Mouse (Mus musculus) heart, adult 2 months (tissue): ENCODE results near the gene Nts. TPM values are rescaled to one million over a fixed set of nuclear protein-coding genes. Genes with fewer than 3 reads are reported as not detected.
"Not testable (repeated sequence)": the region's sequence is repeated elsewhere in the genome, so short reads cannot be mapped to it uniquely, and the experiment has no call there.

Experiments used
- DNase-seq, 2 experiments: peaks; one replicate each; pipeline ENCODE4 v3.0.0; 2021
- H3K27ac ChIP-seq: fragments of 200-600 bp; 2 replicates; pipeline ENCODE4 v1.8.1; 2022
- H3K27me3 ChIP-seq: fragments of 200-500 bp; 2 replicates; pipeline ENCODE4 v1.6.1; 2012; ENCODE audit warnings: mild to moderate bottlenecking, low read length, inconsistent platforms, mixed read lengths; ENCODE audit not compliant: control insufficient read depth, insufficient read depth
- H3K36me3 ChIP-seq: fragments of 200-500 bp; 2 replicates; pipeline ENCODE4 v1.6.1; 2012; ENCODE audit warnings: low read length, inconsistent platforms; ENCODE audit not compliant: control insufficient read depth, insufficient read depth
- H3K4me1 ChIP-seq: fragments of 200-500 bp; 2 replicates; pipeline ENCODE4 v1.6.1; 2011; ENCODE audit warnings: low read length; ENCODE audit not compliant: control insufficient read depth, insufficient read depth
- H3K4me3 ChIP-seq: fragments of 200-600 bp; 2 replicates; pipeline ENCODE4 v1.8.1; 2022
- H3K79me2 ChIP-seq: fragments of 200-500 bp; replicated peaks from 2 replicates; pipeline ENCODE4 v1.6.1; 2012; ENCODE audit warnings: mild to moderate bottlenecking, inconsistent platforms, low read length, moderate library complexity, mixed read lengths; ENCODE audit not compliant: control insufficient read depth, insufficient read depth
- H3K9ac ChIP-seq: fragments of 200-500 bp; 2 replicates; pipeline ENCODE4 v1.6.1; 2012; ENCODE audit warnings: low read depth, mild to moderate bottlenecking, control low read depth, inconsistent platforms, low read length, mixed read lengths
- CTCF ChIP-seq: fragments of 200-600 bp; IDR thresholded peaks from 2 replicates; pipeline ENCODE4 v1.8.1; 2022; ENCODE audit warnings: antibody characterized with exemption, mild to moderate bottlenecking, moderate library complexity
- EP300 ChIP-seq: fragments of 200-500 bp; IDR thresholded peaks from 2 replicates; pipeline ENCODE4 v1.6.1; 2011; ENCODE audit warnings: low read depth, low read length, control low read depth; ENCODE audit not compliant: insufficient read depth
- POLR2A ChIP-seq: fragments of 200-500 bp; IDR thresholded peaks from 2 replicates; pipeline ENCODE4 v1.6.1; 2011; ENCODE audit warnings: mild to moderate bottlenecking, low read depth, low read length, control low read depth; ENCODE audit not compliant: insufficient read depth
- WGBS: fragments of 180-500 bp; shearing (Covaris S2); methylation state at CpG from one replicate; pipeline ENCODE4 v1.1.7; 2018; 5-methylcytosine and 5-hydroxymethylcytosine counted together
- intact Hi-C: fragments of 180-260 bp; cut with DNase I; formaldehyde crosslinking; loops from one replicate; pipeline ENCODE4 v1.15.1; 2025
- polyA plus RNA-seq: library from polyadenylated mRNA; depleted of rRNA; stranded (reverse); fragments of >200 nt; gene quantifications from 2 replicates; pipeline ENCODE4 v1.2.3, GENCODE M21; 2012
- total RNA-seq, 2 experiments: library from RNA; stranded (reverse); gene quantifications; 2 replicates each; pipeline ENCODE4 v1.2.3; 2021

The Nts gene
- total and polyA plus RNA-seq, 3 experiments, result 0.41 to 1.0 (median 0.66) TPM

DNA sequence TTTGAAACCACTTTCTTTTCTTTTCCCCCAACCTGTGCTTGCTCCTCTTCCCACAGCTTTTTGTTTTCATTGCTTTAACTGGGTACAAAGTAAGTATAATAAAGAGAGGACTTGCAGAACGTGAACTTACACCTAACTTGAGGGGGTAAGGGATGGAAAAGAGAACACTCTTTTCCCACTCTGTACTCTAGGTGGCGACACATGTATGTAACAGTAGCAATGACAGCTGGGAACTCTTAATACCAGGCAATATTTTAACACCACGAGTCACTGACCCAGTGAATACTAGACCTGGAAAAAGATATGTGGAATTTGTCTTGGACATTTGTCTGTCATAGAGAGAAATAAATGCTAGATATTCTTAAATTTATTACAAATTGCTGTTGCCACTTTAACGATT, 8.5 kb upstream of the Nts start:
- no peak for DNase-seq
- WGBS, result 20% methylated on average over 4 of the region's 4 CpGs

DNA sequence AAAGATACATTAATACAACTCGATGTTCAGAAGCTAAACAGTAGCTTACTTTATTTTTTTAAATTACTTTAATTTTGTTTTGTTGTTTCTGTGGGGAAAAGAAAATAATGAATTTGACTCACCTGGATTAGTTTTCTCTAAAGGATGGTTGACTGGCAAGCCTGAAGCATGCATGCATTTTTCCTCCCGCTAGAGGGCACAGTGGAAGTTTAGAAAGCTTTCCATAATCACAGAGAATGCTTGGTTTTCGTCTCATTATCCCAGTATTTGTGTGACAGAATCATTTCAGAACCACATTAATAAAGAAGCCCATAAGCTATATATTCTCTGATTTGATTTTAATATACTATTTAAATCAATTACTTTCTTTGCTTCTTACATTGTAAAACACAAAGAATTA, 1.5 kb upstream of the Nts start:
- no peak overlapping the region for H3K9ac ChIP-seq
- H3K4me3 ChIP-seq, result no peak overlapping the region
- H3K27ac ChIP-seq, result no peak overlapping the region
- H3K27me3 ChIP-seq, result no peaks in the 10 kb centered on the region
- TF ChIP-seq POLR2A, result no peak
- TF ChIP-seq CTCF, result peak; percentile 85
- intact Hi-C loops, result loop anchor here (2.0 kb wide), 1 partner anchor 331 kb away; no protein-coding TSS in a partner anchor
- no peaks in the 10 kb centered on the region for H3K79me2 ChIP-seq
- DNase-seq, result peak in 1 of 2 experiments; percentile 43
- H3K36me3 ChIP-seq, result no peaks in the 10 kb centered on the region
- H3K4me1 ChIP-seq, result no peaks in the 10 kb centered on the region
- 11% methylated on average over 3 of the region's 3 CpGs for WGBS

More for the DNA sequence above, 8.5 kb upstream of the Nts start:
- intact Hi-C loops, result loop anchor here (1.0 kb wide), 1 partner anchor 237 kb away; no protein-coding TSS in a partner anchor
- Histone ChIP-seq H3K27me3 (no peaks in the 10 kb centered on the region), H3K27ac (no peak overlapping the region), H3K79me2 (no peaks in the 10 kb centered on the region), H3K4me1 (no peaks in the 10 kb centered on the region), H3K36me3 (no peaks in the 10 kb centered on the region), H3K4me3 (no peak overlapping the region), H3K9ac (no peak overlapping the region)
- TF ChIP-seq POLR2A (no peak), EP300 (no peak), CTCF (peak; percentile 89)

DNA sequence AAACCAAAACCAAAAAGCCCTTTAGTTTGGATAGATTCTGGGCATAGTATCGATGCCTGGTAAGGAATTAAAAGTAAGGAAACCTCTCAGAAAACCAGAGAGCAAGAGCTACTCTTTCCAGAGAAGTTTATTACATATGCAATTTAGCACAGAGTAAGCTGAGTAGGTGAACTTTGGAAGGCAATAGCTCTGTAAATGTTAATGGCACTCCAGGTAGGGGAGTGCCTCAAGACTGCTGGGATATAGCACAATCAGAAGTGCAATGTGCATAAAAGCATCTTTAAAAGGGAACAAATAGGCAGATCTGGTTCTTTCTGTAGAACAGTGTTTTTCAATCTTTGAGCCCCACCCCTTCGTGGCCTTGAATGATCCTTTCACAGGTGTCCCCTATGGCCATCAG, 20.9 kb downstream of the Nts start:
- no peaks in the 10 kb centered on the region for H3K79me2 ChIP-seq
- no peaks in the 10 kb centered on the region for H3K36me3 ChIP-seq
- no peaks in the 10 kb centered on the region for H3K4me1 ChIP-seq
- 69% methylated on average over 2 of the region's 2 CpGs for WGBS
- intact Hi-C loops, result no loop called here
- H3K4me3 ChIP-seq, result no peak overlapping the region
- no peak overlapping the region for H3K9ac ChIP-seq
- H3K27ac ChIP-seq, result no peak overlapping the region
- no peak for DNase-seq
- TF ChIP-seq EP300 (no peak), CTCF (no peak), POLR2A (no peak)
- no peaks in the 10 kb centered on the region for H3K27me3 ChIP-seq

DNA sequence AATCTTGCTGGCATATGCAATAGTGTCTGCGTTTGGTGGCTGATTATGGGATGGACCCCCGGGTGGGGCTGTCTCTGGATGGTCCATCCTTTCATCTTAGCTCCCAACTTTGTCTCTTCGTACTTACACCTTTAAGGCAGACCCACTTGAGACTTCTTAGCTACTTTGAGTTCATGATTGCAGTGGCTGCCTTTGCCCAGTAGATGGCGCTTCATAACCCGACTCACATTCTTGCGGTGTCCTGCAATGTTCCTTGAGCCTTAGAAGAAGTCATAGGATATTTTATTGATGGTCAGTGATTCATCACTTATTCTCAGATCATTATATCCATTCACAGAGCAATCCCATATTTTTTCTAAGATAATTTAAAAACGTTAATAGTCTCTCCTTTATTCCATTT, 38.5 kb downstream of the Nts start:
- no peak overlapping the region for H3K9ac ChIP-seq
- TF ChIP-seq POLR2A (no peak), EP300 (no peak), CTCF (peak; percentile 91)
- H3K4me1 ChIP-seq, result no peaks in the 10 kb centered on the region
- H3K4me3 ChIP-seq, result no peak overlapping the region
- no peaks in the 10 kb centered on the region for H3K36me3 ChIP-seq
- H3K79me2 ChIP-seq, result no peaks in the 10 kb centered on the region
- no peaks in the 10 kb centered on the region for H3K27me3 ChIP-seq
- 6% methylated on average over 7 of the region's 7 CpGs for WGBS
- intact Hi-C loops, result loop anchor here (2.0 to 5.0 kb wide), 2 partner anchors 386 to 425 kb away; no protein-coding TSS in a partner anchor
- DNase-seq, result no peak
- no peak overlapping the region for H3K27ac ChIP-seq

DNA sequence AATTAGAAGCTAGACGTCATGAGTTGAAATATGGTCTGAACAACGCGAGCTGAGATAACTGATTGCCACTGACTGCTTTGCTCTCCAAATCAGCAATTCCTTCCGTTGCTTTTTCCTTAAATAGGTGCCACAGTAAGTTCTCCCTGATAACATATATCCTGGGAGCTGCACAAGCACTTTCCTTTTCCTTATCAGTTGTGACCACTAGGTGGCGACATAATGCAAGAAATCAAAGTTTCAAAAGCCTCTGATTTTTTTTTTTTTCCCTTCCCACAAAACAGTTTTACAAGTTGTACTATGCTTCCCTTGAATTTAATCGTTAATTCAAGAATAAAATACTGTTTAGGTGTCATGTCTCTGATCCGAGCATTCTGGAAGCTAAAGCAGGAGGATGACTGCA, 40.8 kb downstream of the Nts start:
- no peaks in the 10 kb centered on the region for H3K4me1 ChIP-seq
- WGBS, result 3% methylated on average over 7 of the region's 7 CpGs
- DNase-seq, result no peak
- intact Hi-C loops, result loop anchor here (1.0 to 10.0 kb wide), 2 partner anchors 374 to 745 kb away; no protein-coding TSS in a partner anchor
- H3K36me3 ChIP-seq, result no peaks in the 10 kb centered on the region
- H3K27me3 ChIP-seq, result no peaks in the 10 kb centered on the region
- H3K27ac ChIP-seq, result no peak overlapping the region
- TF ChIP-seq CTCF (peak; percentile 91), EP300 (no peak)
- H3K4me3 ChIP-seq, result no peak overlapping the region
- H3K79me2 ChIP-seq, result no peaks in the 10 kb centered on the region
- H3K9ac ChIP-seq, result no peak overlapping the region

DNA sequence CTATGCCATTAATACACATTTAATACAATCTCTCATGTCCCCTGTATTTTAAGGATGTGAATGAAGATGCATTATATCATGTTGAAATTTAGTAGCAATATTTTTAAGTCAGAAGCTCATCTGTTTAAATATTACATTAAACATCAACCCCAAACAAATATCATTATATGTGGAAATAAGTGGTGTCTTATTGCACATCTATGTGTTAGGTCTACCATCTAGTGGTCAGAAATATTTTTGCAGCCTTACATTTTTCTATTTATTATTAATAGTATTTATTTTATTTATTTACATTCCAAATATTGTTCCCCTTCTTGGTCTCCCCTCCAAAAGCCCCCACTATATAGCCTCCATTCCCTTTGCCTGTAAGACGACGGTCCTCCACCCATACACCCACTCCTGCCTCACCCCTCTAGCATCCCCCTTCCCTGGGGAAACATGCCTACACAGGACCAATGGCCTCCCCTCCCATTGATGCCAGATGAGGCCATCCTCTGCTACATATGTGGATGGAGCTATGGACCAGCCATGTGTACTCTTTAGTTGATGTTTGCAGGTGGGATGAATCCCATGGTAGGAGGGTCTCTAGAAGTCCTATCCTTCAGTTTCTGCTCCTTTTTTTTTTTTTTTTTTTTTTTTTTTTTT, 45.3 kb downstream of the Nts start:
- TF ChIP-seq CTCF, result peak; percentile 62
- TF ChIP-seq POLR2A, result no peak
- TF ChIP-seq EP300, result no peak
- no peak for DNase-seq
- no peaks in the 10 kb centered on the region for H3K4me1 ChIP-seq
- H3K27ac ChIP-seq, result no peak overlapping the region
- WGBS, result 26% methylated on average over 2 of the region's 2 CpGs
- H3K9ac ChIP-seq, result no peak overlapping the region
- intact Hi-C loops, result loop anchor here (10.0 kb wide), 1 partner anchor 750 kb away; no protein-coding TSS in a partner anchor
- no peaks in the 10 kb centered on the region for H3K79me2 ChIP-seq
- H3K36me3 ChIP-seq, result no peaks in the 10 kb centered on the region
- no peaks in the 10 kb centered on the region for H3K27me3 ChIP-seq
- no peak overlapping the region for H3K4me3 ChIP-seq

DNA sequence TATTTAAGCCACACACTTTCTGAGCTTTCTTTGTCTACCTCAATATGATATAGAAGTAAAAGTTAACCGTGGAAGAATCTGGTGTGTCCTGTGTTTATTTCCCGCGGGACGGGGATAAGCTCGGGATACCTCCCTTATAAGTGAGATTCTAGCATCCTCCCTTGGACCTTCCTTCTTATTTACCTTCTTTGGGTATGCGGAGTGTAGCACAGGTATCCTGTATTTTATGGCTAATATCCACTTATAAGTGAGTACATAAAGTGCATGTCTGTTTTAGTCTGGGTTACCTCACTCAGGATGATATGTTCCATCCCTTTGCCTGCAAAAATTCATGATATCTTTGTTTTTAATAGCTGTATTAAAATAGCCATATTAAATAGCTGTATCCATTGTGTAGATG, 54.8 kb downstream of the Nts start:
- H3K27ac ChIP-seq, H3K36me3 ChIP-seq, intact Hi-C loops, DNase-seq, H3K4me1 ChIP-seq, H3K79me2 ChIP-seq, H3K4me3 ChIP-seq, H3K9ac ChIP-seq, H3K27me3 ChIP-seq: not testable (repeated sequence)
- 18% methylated on average over 6 of the region's 6 CpGs for WGBS
